Mouse (Mus musculus) olfactory bulb, adult 2 months (tissue): ENCODE data around the gene Mon2.

Experiments
- CTCF ChIP-seq: fragments of 200-500 bp; IDR thresholded peaks from 2 replicates; pipeline ENCODE4 v1.5.1; 2012; ENCODE audit warnings: low read depth, mild to moderate bottlenecking, low read length, moderate library complexity; ENCODE audit not compliant: insufficient read depth
- POLR2A ChIP-seq: fragments of 200-500 bp; IDR thresholded peaks from 2 replicates; pipeline ENCODE4 v1.6.1; 2012; ENCODE audit warnings: mild to moderate bottlenecking, low read depth, low read length, moderate library complexity; ENCODE audit not compliant: insufficient read depth

DNA sequence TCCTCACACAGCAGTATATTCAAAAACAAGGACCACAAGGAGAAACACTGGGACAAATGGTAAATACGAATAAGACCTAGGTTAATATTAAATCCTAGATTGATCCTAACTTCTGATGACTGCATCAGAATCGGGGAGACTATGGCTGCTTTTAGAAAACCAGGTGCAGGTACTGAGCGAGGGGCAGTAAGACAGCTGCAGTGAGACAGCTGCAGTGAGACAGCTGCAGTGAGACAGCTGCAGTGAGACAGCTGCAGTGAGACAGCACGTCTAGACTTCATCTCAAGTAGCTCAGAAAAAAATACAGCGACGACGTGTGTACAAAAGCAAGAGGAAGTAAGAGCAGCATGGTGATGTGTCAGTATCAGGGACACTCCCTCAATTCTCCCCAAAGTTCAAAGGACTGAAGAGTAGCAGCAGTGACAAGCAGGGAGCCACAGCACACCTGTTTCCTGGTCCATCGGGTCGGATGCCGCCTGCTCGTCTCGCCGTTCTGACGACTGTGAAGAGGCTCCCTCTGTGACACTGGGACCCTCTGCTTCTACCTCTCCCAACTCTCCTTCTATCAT is 44.1 kb downstream of the Mon2 start:
- TF ChIP-seq CTCF (no peak), POLR2A (no peak)
